Mouse (Mus musculus): ENCODE data around the gene Eif4a2.
"Not testable (repeated sequence)": the region's sequence is repeated elsewhere in the genome, so short reads cannot be mapped to it uniquely, and the experiment has no call there.

Eif4a2 gene

DNA sequence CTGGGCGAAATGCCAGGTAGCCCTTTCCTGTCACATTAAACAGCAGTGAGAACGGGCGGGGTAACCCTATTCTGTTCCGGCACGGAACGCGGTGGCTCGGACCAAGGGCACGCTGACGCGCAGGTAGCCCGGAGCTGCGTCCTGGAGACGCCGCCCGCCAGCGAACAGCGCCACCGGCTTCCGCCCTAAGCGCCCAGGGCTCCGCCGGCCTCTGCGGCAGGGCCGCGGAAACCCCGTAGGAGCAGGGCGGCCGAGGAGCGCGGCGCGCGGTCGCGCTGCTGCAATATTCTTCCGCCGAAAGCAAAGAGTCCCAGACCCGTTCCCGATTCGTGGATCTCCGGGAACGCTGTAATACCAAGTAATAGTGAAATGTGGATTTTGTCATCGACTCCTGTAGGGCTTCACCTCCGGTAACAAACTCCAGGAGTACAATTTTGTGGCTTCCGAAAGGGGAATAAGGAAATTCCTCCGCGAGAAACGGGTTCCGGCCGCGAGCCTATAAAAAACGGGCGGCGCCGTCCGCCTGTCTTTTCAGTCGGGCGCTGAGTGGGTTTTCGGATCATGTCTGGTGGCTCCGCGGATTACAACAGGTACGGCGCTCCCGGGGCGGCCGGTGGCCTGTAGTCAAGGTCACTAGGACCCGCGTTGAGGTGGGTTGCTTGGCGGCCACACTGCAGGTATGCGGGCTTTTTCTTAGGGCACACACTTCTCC is at the start of gene Eif4a2:
Gene Eif4a2, plus strand, starts transcription at position 214 of the 712 bp plus-strand sequence.
- peak; percentile 96 to 97 for DNase-seq

- not testable (repeated sequence) for DNase-seq
These were observed 49.4 kb upstream of the Eif4a2 start, which contains the start of gene Kng1 for GRCm38 (mm10) chr16:23057668-23058447. TSS of gene Kng1 (plus strand) at chr16:23057865.

- not testable (repeated sequence) for DNase-seq
These were observed 47.6 kb upstream of the Eif4a2 start for GRCm38 (mm10) chr16:23059630-23060029.

GRCm38 (mm10) chr16:23060781-23061325 is 46.4 kb upstream of the Eif4a2 start:
- DNase-seq, result not testable (repeated sequence)

GRCm38 (mm10) chr16:23077516-23077915 is 29.7 kb upstream of the Eif4a2 start:
- DNase-seq, result not testable (repeated sequence)

- DNase-seq, result not testable (repeated sequence)
These were observed 20.1 kb upstream of the Eif4a2 start for GRCm38 (mm10) chr16:23087159-23087558.

GRCm38 (mm10) chr16:23087712-23088111 is 19.5 kb upstream of the Eif4a2 start:
- DNase-seq, result peak in 1 of 2 experiments; percentile 31

GRCm38 (mm10) chr16:23088491-23088890 is 18.8 kb upstream of the Eif4a2 start:
- not testable (repeated sequence) for DNase-seq

DNA sequence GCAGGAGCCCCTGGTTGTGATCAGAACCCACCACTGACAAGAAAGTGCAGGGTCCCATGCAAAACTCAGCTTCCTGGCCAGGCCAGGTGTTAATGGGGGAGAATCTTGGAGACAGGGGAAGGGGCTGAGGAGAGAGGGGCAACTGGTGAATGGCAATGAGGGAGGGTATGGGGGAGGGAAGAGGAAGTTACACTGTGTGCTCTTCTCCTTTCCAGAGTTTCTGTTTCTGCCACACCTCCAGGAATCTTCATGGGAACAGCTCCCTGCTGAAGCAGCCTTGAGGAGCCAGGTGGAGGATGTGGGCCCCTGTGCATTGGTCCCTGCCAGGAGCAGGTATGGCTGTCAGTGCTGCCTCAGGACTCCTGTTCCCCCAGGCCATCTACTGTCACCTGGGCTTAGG is 15.9 kb upstream of the Eif4a2 start:
- DNase-seq, result not testable (repeated sequence)

GRCm38 (mm10) chr16:23093321-23093953 is 13.8 kb upstream of the Eif4a2 start:
- peak; percentile 72 to 73 for DNase-seq

DNA sequence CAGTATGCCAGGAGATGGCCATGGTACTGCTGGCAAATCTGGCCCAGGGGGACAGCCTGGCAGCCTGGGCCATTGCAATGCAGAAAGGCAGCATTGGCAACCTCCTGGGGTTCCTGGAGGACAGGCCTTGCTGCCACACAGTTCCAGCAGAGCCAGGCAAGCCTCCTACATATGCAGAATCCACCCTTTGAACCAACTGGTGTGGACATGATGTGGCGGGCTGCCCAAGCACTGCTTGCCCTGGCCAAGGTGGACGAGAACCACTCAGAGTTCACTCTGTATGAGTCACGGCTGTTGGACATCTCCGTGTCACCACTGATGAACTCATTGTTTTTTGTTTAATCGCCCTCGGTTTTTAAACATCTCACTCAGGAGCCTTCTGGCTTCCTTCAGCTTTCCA is 13.1 kb upstream of the Eif4a2 start:
- peak; percentile 49 to 56 for DNase-seq

DNA sequence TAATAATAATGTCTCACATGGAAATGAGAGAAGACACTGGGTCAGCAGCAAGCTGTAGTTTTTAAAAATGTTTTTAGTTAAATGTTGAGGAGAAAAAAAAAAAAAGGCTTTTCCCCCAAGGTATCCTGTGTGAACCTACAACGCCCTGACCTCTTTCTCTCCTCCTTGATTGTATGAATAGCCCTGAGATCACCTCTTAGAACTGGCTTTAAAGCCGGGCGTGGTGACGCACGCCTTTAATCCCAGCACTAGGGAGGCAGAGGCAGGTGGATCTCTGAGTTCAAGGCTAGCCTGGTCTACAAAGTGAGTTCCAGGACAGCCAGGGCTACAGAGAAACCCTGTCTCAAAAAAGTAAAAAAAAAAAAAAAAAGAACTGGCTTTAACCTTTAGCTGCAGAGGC is 11.7 kb upstream of the Eif4a2 start:
- not testable (repeated sequence) for DNase-seq

DNA sequence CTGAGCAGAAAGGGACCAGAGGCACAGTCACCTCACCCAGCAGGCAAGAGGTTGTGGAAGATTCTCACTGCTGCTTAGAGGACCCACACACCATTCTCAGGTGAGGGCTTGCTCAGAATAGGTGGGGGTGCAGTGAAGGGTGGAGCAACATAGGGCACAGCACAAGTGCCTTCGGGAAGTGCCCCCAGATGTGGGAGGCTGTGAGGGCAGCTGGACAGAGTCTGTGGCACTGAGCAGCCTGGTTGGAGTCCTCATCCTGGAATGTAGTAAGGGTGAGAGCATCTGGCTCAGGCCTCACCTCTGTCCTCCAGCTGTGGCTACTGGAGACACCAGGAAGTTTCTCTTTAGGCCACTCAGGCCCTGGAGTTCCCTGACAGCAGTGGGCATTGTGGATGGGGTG is 10.4 kb upstream of the Eif4a2 start:
- DNase-seq, result not testable (repeated sequence)

DNA sequence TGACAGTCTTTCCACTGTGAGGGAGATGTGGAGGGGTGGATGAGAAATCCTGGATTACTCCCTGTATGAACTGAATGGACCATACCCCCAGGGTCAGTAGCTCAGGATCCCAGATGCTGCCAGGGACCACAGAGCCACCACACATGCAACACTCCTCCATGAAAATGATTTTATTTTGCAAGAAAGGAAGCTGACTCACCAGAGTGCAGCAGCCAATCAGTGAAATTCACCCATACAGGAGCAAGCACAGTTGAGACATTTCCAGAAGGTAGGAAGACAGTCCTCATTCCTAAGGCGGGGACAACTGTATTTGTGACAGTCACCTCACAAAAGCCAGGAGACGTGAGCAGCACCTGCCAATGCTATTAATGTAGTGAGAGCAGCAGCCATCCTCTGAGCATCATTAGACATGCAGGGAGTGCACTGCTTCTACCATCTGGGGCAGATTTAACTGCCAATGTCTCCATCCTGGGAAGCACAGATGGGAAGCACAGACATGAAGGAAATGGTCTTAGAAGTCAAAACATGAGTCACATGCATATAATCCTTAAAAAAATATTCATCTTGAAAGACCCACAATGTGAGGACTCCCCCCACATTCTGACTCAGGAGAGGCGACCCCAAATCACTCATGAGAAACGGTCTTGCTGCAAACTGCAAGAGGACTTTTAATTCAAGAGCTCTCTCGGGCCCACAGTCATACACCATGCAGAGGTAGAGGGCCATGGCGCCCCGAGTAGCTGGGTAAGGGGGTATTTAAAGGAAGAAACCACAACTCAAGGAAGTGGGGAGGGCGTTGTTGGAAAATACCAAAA is 9.7 kb upstream of the Eif4a2 start:
- peak; percentile 67 to 70 for DNase-seq

- not testable (repeated sequence) for DNase-seq
These were observed 9.2 kb upstream of the Eif4a2 start for GRCm38 (mm10) chr16:23098105-23098452.

DNA sequence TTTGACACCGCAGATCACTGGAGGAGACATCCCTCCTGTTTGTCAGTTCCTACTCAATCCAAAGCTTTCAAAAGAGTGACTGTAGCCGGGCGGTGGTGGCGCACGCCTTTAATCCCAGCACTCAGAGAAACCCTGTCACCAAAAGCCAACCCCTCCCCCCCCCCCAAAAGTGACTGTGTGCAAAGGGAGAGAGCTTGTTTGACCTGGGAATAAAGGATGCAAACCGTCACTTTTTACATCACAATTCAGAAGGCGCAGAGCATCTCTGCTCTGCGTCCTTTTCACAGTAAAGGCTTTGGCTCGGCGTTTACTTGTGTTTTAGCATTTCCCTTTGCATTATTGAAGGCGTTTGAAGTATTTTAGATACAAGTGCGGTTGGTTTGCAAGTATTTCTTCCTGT is 7.6 kb upstream of the Eif4a2 start:
- no peak for DNase-seq

DNA sequence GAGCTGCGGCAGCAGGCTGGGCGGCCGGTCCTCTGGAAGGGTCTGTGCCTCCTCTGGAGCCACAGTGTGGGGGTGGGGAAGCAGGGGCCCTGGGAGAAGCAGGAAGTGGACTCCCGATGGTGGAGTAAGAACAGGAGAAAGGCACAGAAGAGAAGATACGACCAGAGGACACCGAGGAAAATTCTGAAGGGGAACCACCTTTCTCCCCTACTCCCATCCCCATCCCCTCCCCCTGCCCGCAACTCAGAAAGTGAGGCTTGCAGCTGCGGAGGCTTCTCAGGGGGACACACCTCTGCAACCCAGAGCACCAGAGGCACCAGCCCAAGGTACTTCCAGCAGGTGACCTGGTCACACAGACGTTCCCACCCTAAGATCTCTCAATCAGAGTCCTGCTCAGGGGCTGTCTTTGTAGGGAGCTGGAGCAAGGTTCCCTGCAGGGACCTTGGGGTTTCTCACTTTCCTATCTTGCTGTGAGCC is 7.1 kb upstream of the Eif4a2 start:
- DNase-seq, result peak; percentile 37 to 47

DNA sequence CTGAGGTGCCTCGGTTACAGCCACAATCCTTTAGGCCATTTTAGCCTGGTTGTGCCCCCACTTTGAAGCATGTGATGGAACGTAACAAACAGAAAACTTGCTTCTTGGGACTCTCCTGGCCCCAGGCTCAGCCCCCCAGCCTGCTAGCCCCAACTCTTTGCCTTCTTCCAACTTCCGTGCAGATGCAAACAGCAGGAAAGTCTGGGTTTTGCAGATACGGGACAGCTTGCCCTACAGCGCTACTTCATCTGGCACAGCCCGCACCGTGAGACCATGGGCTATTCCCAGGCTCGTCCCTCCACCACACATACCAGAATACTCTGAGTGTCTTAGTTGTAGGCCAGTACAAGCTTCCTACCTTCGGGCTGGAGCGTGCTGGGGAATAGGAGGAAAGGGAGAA is 6.6 kb upstream of the Eif4a2 start:
- no peak for DNase-seq

- no peak for DNase-seq
These were observed 4.8 kb upstream of the Eif4a2 start for GRCm38 (mm10) chr16:23102340-23103037.

- no peak for DNase-seq
These were observed 4.1 kb upstream of the Eif4a2 start for GRCm38 (mm10) chr16:23103038-23103745.

GRCm38 (mm10) chr16:23103841-23104240 is 3.4 kb upstream of the Eif4a2 start:
- no peak for DNase-seq
